Mouse (Mus musculus) stomach, postnatal 0 days (tissue): Measurements from ENCODE around the gene Mtus2.

Source experiments
- CTCF ChIP-seq: IDR thresholded peaks from 2 replicates; pipeline ENCODE4 v1.5.1; 2016; ENCODE audit warnings: antibody characterized with exemption, low read depth, mild to moderate bottlenecking, moderate library complexity
- EP300 ChIP-seq: optimal IDR thresholded peaks from 2 replicates; pipeline ENCODE3; 2016; ENCODE audit warnings: antibody characterized with exemption

- TF ChIP-seq CTCF, result no peak
- TF ChIP-seq EP300, result no peak
These were observed 234.3 kb downstream of the Mtus2 start for GRCm38 (mm10) chr5:148191416-148191815.
